Mouse (Mus musculus) ES-Bruce4 (cell line): ENCODE data around the gene Gria1. TPM values are rescaled to one million over a fixed set of nuclear protein-coding genes. Genes with fewer than 3 reads are reported as not detected.

ENCODE experiments used
- H3K27ac ChIP-seq: 2 replicates; pipeline ENCODE4 v1.5.1; 2012; ENCODE audit warnings: low read length, inconsistent platforms; ENCODE audit not compliant: insufficient read depth
- H3K27me3 ChIP-seq: 2 replicates; pipeline ENCODE4 v1.6.1; 2012; ENCODE audit warnings: mild to moderate bottlenecking, low read length, inconsistent platforms; ENCODE audit not compliant: control insufficient read depth, poor library complexity, insufficient read depth, severe bottlenecking
- H3K36me3 ChIP-seq: 2 replicates; pipeline ENCODE4 v1.6.1; 2012; ENCODE audit warnings: inconsistent platforms, mild to moderate bottlenecking, low read length, moderate library complexity; ENCODE audit not compliant: control insufficient read depth, poor library complexity, insufficient read depth, severe bottlenecking
- H3K4me1 ChIP-seq: one replicate; pipeline ENCODE4 v1.8.1; 2011; ENCODE audit warnings: low read length; ENCODE audit not compliant: control insufficient read depth, insufficient read depth
- H3K4me3 ChIP-seq: 2 replicates; pipeline ENCODE4 v1.5.1; 2011; ENCODE audit warnings: low read depth, mild to moderate bottlenecking, low read length
- H3K9ac ChIP-seq: 2 replicates; pipeline ENCODE4 v1.6.1; 2012; ENCODE audit warnings: low read depth, mild to moderate bottlenecking, inconsistent platforms; ENCODE audit not compliant: poor library complexity, severe bottlenecking
- H3K9me3 ChIP-seq: replicated peaks from 2 replicates; pipeline ENCODE4 v1.6.1; 2012; ENCODE audit warnings: mild to moderate bottlenecking, low read length, inconsistent platforms; ENCODE audit not compliant: control insufficient read depth, poor library complexity, insufficient read depth, severe bottlenecking
- CTCF ChIP-seq: IDR thresholded peaks from one replicate; pipeline ENCODE4 v1.8.1; 2011; ENCODE audit warnings: low read depth, low read length
- EP300 ChIP-seq: IDR thresholded peaks from 2 replicates; pipeline ENCODE4 v1.6.1; 2011; ENCODE audit warnings: low read depth, low read length; ENCODE audit not compliant: insufficient read depth
- POLR2A ChIP-seq: IDR thresholded peaks from one replicate; pipeline ENCODE4 v1.8.1; 2011; ENCODE audit warnings: low read length; ENCODE audit not compliant: insufficient read depth
- polyA plus RNA-seq: library from polyadenylated mRNA; stranded (reverse); fragments of >200 nt; gene quantifications from 2 replicates; pipeline ENCODE4 v1.2.4, GENCODE M21; 2011; ENCODE audit warnings: low read depth; ENCODE audit not compliant: missing spikeins, insufficient read depth, insufficient read length

Gria1 gene
- polyA plus RNA-seq, 1 experiment, result not detected

GRCm38 (mm10) chr11:57013464-57014190 is 2.4 kb downstream of the Gria1 start:
- Histone ChIP-seq H3K36me3 (no peaks in the 10 kb centered on the region), H3K27me3 (no peaks in the 10 kb centered on the region), H3K9ac (no peak overlapping the region), H3K27ac (no peak overlapping the region), H3K9me3 (no peaks in the 10 kb centered on the region), H3K4me1 (peaks cover 2% of the 10 kb centered on the region), H3K4me3 (no peak overlapping the region)
- TF ChIP-seq CTCF (no peak), POLR2A (no peak), EP300 (no peak)

- no peak for TF ChIP-seq CTCF
- no peak for TF ChIP-seq POLR2A
- TF ChIP-seq EP300, result no peak
- Histone ChIP-seq H3K4me3 (no peak overlapping the region), H3K27me3 (no peaks in the 10 kb centered on the region), H3K36me3 (no peaks in the 10 kb centered on the region), H3K9ac (no peak overlapping the region), H3K4me1 (peaks cover 2% of the 10 kb centered on the region), H3K27ac (no peak overlapping the region), H3K9me3 (no peaks in the 10 kb centered on the region)
Measured at GRCm38 (mm10) chr11:57014396-57014795, 3.2 kb downstream of the Gria1 start.

- H3K4me1 ChIP-seq, result peaks cover under 1% of the 10 kb centered on the region
- no peak overlapping the region for H3K9ac ChIP-seq
- no peak overlapping the region for H3K27ac ChIP-seq
- no peak overlapping the region for H3K4me3 ChIP-seq
- H3K27me3 ChIP-seq, result 0 out of 2 replicates have a peak, but pooled peaks cover 2% of the 10 kb centered on the region
- no peaks in the 10 kb centered on the region for H3K36me3 ChIP-seq
- no peak for TF ChIP-seq CTCF
- TF ChIP-seq POLR2A, result no peak
- no peak for TF ChIP-seq EP300
- H3K9me3 ChIP-seq, result no peaks in the 10 kb centered on the region
Measured at GRCm38 (mm10) chr11:57018536-57018935, 7.3 kb downstream of the Gria1 start.

- Histone ChIP-seq H3K9ac (no peak overlapping the region), H3K27ac (no peak overlapping the region), H3K27me3 (0 out of 2 replicates have a peak, but pooled peaks cover 2% of the 10 kb centered on the region), H3K36me3 (no peaks in the 10 kb centered on the region), H3K9me3 (no peaks in the 10 kb centered on the region), H3K4me3 (no peak overlapping the region), H3K4me1 (no peaks in the 10 kb centered on the region)
- TF ChIP-seq EP300, result no peak
- TF ChIP-seq CTCF, result no peak
- TF ChIP-seq POLR2A, result no peak
Measured at GRCm38 (mm10) chr11:57022400-57022799, 11.2 kb downstream of the Gria1 start.

- Histone ChIP-seq H3K4me3 (no peak overlapping the region), H3K9me3 (no peaks in the 10 kb centered on the region), H3K9ac (no peak overlapping the region), H3K36me3 (no peaks in the 10 kb centered on the region), H3K27ac (no peak overlapping the region), H3K27me3 (no peaks in the 10 kb centered on the region; the same call in 1 of the 2 replicates), H3K4me1 (no peaks in the 10 kb centered on the region)
- TF ChIP-seq CTCF, result no peak
- TF ChIP-seq EP300, result no peak
- no peak for TF ChIP-seq POLR2A
Measured at GRCm38 (mm10) chr11:57030448-57030847, 19.3 kb downstream of the Gria1 start.

- Histone ChIP-seq H3K27me3 (no peaks in the 10 kb centered on the region), H3K36me3 (no peaks in the 10 kb centered on the region), H3K9me3 (no peaks in the 10 kb centered on the region), H3K9ac (no peak overlapping the region), H3K27ac (no peak overlapping the region), H3K4me3 (no peak overlapping the region), H3K4me1 (no peaks in the 10 kb centered on the region)
- TF ChIP-seq EP300, result no peak
- TF ChIP-seq CTCF, result no peak
- no peak for TF ChIP-seq POLR2A
Measured at GRCm38 (mm10) chr11:57038807-57039206, 27.6 kb downstream of the Gria1 start.
